Mouse (Mus musculus) heart, embryonic 12.5 days (tissue): Measurements from ENCODE around the gene Rmdn3. TPM values are rescaled to one million over a fixed set of nuclear protein-coding genes. Genes with fewer than 3 reads are reported as not detected.

Experiments
- ATAC-seq: fragments of 200-750 bp; cut with Nextera tagmentation; 2 replicates; pipeline ENCODE4 v1.8.0; 2017; ENCODE audit warnings: moderate TSS enrichment, moderate library complexity; ENCODE audit not compliant: insufficient number of reproducible peaks, low FRiP score
- H3K27ac ChIP-seq: fragments of 300-500 bp; sonication (generic); 2 replicates; pipeline ENCODE4 v1.5.1; 2016; ENCODE audit warnings: mild to moderate bottlenecking, moderate library complexity; ENCODE audit not compliant: poor library complexity, severe bottlenecking
- H3K27me3 ChIP-seq: fragments of 300-500 bp; sonication (generic); replicated peaks from 2 replicates; pipeline ENCODE4 v1.6.1; 2016; ENCODE audit warnings: mild to moderate bottlenecking, moderate library complexity
- H3K36me3 ChIP-seq: fragments of 300-500 bp; sonication (generic); 2 replicates; pipeline ENCODE4 v1.6.1; 2016; ENCODE audit warnings: mild to moderate bottlenecking, moderate library complexity
- H3K4me1 ChIP-seq: fragments of 300-500 bp; sonication (generic); replicated peaks from 2 replicates; pipeline ENCODE4 v1.6.1; 2016; ENCODE audit warnings: mild to moderate bottlenecking
- H3K4me2 ChIP-seq: fragments of 300-500 bp; sonication (generic); 2 replicates; pipeline ENCODE4 v1.6.1; 2016; ENCODE audit warnings: mild to moderate bottlenecking, moderate library complexity
- H3K4me3 ChIP-seq: fragments of 300-500 bp; sonication (generic); 2 replicates; pipeline ENCODE4 v1.5.1; 2016; ENCODE audit warnings: mild to moderate bottlenecking
- H3K9ac ChIP-seq: fragments of 300-500 bp; sonication (generic); 2 replicates; pipeline ENCODE4 v1.6.1; 2016; ENCODE audit warnings: mild to moderate bottlenecking, moderate library complexity
- H3K9me3 ChIP-seq: fragments of 300-500 bp; sonication (generic); replicated peaks from 2 replicates; pipeline ENCODE4 v1.6.1; 2016; ENCODE audit warnings: mild to moderate bottlenecking, moderate library complexity
- WGBS: fragments of 180-500 bp; shearing (Covaris S2); methylation state at CpG from one replicate; pipeline ENCODE4 v1.1.7; 2016; 5-methylcytosine and 5-hydroxymethylcytosine counted together
- polyA plus RNA-seq: library from polyadenylated mRNA; unstranded; fragments of >200 nt; fragmentation: Nextera tagmentation; extraction: Ambion mirVana; gene quantifications from 2 replicates; pipeline ENCODE4 v1.2.1, GENCODE M21; 2016

Gene Rmdn3
- polyA plus RNA-seq, 1 experiment from 2014 or later, result 29.2 TPM

GRCm38 (mm10) chr2:119147160-119147678 lies 9.6 kb downstream of the Rmdn3 start:
- Histone ChIP-seq H3K4me2 (no peak overlapping the region), H3K9me3 (peaks cover 4% of the 10 kb centered on the region), H3K36me3 (peaks cover 93% of the 10 kb centered on the region), H3K4me1 (peaks cover 2% of the 10 kb centered on the region), H3K4me3 (no peak overlapping the region), H3K27ac (no peak overlapping the region), H3K27me3 (no peaks in the 10 kb centered on the region), H3K9ac (no peak overlapping the region)
- 78% methylated on average over 22 of the region's 22 CpGs for WGBS
- no peak; the same call in 1 of the 2 replicates for ATAC-seq

GRCm38 (mm10) chr2:119146435-119146834 lies 10.4 kb downstream of the Rmdn3 start:
- H3K9me3 ChIP-seq, result peaks cover 4% of the 10 kb centered on the region
- no peak overlapping the region for H3K27ac ChIP-seq
- H3K4me3 ChIP-seq, result no peak overlapping the region
- H3K27me3 ChIP-seq, result no peaks in the 10 kb centered on the region
- WGBS, result 79% methylated on average over 6 of the region's 6 CpGs
- H3K36me3 ChIP-seq, result peaks cover 93% of the 10 kb centered on the region
- H3K4me1 ChIP-seq, result no peaks in the 10 kb centered on the region; the same call in 1 of the 2 replicates
- H3K9ac ChIP-seq, result no peak overlapping the region
- no peak overlapping the region for H3K4me2 ChIP-seq
- no peak for ATAC-seq

GRCm38 (mm10) chr2:119145199-119145598 lies 11.6 kb downstream of the Rmdn3 start:
- WGBS, result 89% methylated on average over 2 of the region's 2 CpGs
- peaks cover 86% of the 10 kb centered on the region for H3K36me3 ChIP-seq
- H3K27ac ChIP-seq, result no peak overlapping the region
- H3K4me3 ChIP-seq, result no peak overlapping the region
- H3K4me2 ChIP-seq, result no peak overlapping the region
- peaks cover 4% of the 10 kb centered on the region for H3K9me3 ChIP-seq
- H3K4me1 ChIP-seq, result no peaks in the 10 kb centered on the region; the same call in 1 of the 2 replicates
- H3K9ac ChIP-seq, result no peak overlapping the region
- no peaks in the 10 kb centered on the region for H3K27me3 ChIP-seq
- peak; percentile 29; the same call in 1 of the 2 replicates for ATAC-seq

GRCm38 (mm10) chr2:119136346-119136898 lies 20.4 kb downstream of the Rmdn3 start:
- no peak overlapping the region for H3K4me2 ChIP-seq
- no peak overlapping the region for H3K4me3 ChIP-seq
- H3K4me1 ChIP-seq, result no peaks in the 10 kb centered on the region
- H3K27ac ChIP-seq, result 0 out of 2 replicates have a peak overlapping the region, but pooled peaks have one; percentile 9
- ATAC-seq, result peak; percentile 90
- H3K27me3 ChIP-seq, result no peaks in the 10 kb centered on the region
- no peak overlapping the region for H3K9ac ChIP-seq
- no peaks in the 10 kb centered on the region for H3K9me3 ChIP-seq
- peaks cover 76% of the 10 kb centered on the region for H3K36me3 ChIP-seq
- 20% methylated on average over 5 of the region's 5 CpGs for WGBS

GRCm38 (mm10) chr2:119113121-119113925 lies 43.5 kb downstream of the Rmdn3 start:
- peak overlapping the region; percentile 60; the same call in 1 of the 2 replicates for H3K27ac ChIP-seq
- no peaks in the 10 kb centered on the region for H3K9me3 ChIP-seq
- H3K36me3 ChIP-seq, result peaks cover 21% of the 10 kb centered on the region; the same call in 1 of the 2 replicates
- WGBS, result 13% methylated on average over 20 of the region's 20 CpGs
- no peaks in the 10 kb centered on the region for H3K27me3 ChIP-seq
- H3K4me3 ChIP-seq, result peak overlapping the region; percentile 76
- peak overlapping the region; percentile 82 for H3K9ac ChIP-seq
- no peak for ATAC-seq
- H3K4me1 ChIP-seq, result peaks cover 11% of the 10 kb centered on the region
- peak overlapping the region; percentile 93 for H3K4me2 ChIP-seq

GRCm38 (mm10) chr2:119112438-119113112 lies 44.3 kb downstream of the Rmdn3 start, which contains the start of gene Rad51:
Gene Rad51, plus strand, starts transcription at chr2:119112793.
- peaks cover 11% of the 10 kb centered on the region for H3K4me1 ChIP-seq
- under 1% methylated on average over 50 of the region's 51 CpGs for WGBS

GRCm38 (mm10) chr2:119111060-119111459 lies 45.8 kb downstream of the Rmdn3 start:
- peaks cover 11% of the 10 kb centered on the region for H3K4me1 ChIP-seq
- H3K9me3 ChIP-seq, result no peaks in the 10 kb centered on the region
- H3K36me3 ChIP-seq, result peaks cover 13% of the 10 kb centered on the region
- H3K4me2 ChIP-seq, result no peak overlapping the region
- no peak overlapping the region for H3K4me3 ChIP-seq
- H3K27me3 ChIP-seq, result no peaks in the 10 kb centered on the region
- H3K27ac ChIP-seq, result no peak overlapping the region
- no peak for ATAC-seq
- no peak overlapping the region for H3K9ac ChIP-seq
- WGBS, result 93% methylated on average over 3 of the region's 3 CpGs

More at GRCm38 (mm10) chr2:119112438-119113112, 44.3 kb downstream of the Rmdn3 start, which contains the start of gene Rad51:
- Histone ChIP-seq H3K27ac (peak within 1 kb of the TSS; percentile 60), H3K9ac (peak within 1 kb of the TSS; percentile 82), H3K27me3 (no peaks in the 10 kb centered on the region), H3K4me2 (peak within 1 kb of the TSS; percentile 93), H3K4me3 (peak within 1 kb of the TSS; percentile 76), H3K9me3 (no peaks in the 10 kb centered on the region), H3K36me3 (peaks cover 19% of the 10 kb centered on the region; the same call in 1 of the 2 replicates)
- peak; percentile 91 for ATAC-seq

GRCm38 (mm10) chr2:119108554-119108953 lies 48.3 kb downstream of the Rmdn3 start:
- no peak for ATAC-seq
- 41% methylated on average over 4 of the region's 4 CpGs for WGBS
- Histone ChIP-seq H3K36me3 (peaks cover 20% of the 10 kb centered on the region), H3K4me1 (peaks cover 5% of the 10 kb centered on the region), H3K9ac (no peak overlapping the region), H3K27me3 (no peaks in the 10 kb centered on the region), H3K4me3 (no peak overlapping the region), H3K4me2 (no peak overlapping the region), H3K27ac (no peak overlapping the region), H3K9me3 (no peaks in the 10 kb centered on the region)

GRCm38 (mm10) chr2:119106583-119106982 lies 50.3 kb downstream of the Rmdn3 start:
- H3K27me3 ChIP-seq, result no peaks in the 10 kb centered on the region
- ATAC-seq, result no peak
- 69% methylated on average over 5 of the region's 5 CpGs for WGBS
- no peak overlapping the region for H3K4me2 ChIP-seq
- H3K4me1 ChIP-seq, result no peaks in the 10 kb centered on the region; the same call in 1 of the 2 replicates
- peaks cover 36% of the 10 kb centered on the region for H3K36me3 ChIP-seq
- no peaks in the 10 kb centered on the region for H3K9me3 ChIP-seq
- no peak overlapping the region for H3K9ac ChIP-seq
- no peak overlapping the region for H3K4me3 ChIP-seq
- no peak overlapping the region for H3K27ac ChIP-seq

GRCm38 (mm10) chr2:119101552-119101951 lies 55.3 kb downstream of the Rmdn3 start:
- Histone ChIP-seq H3K9ac (no peak overlapping the region), H3K4me1 (no peaks in the 10 kb centered on the region), H3K4me2 (no peak overlapping the region), H3K36me3 (peaks cover 50% of the 10 kb centered on the region), H3K27me3 (no peaks in the 10 kb centered on the region), H3K27ac (no peak overlapping the region), H3K9me3 (no peaks in the 10 kb centered on the region), H3K4me3 (no peak overlapping the region)
- no peak for ATAC-seq
